ENCODE assay signal across 9 mouse cellular contexts in genomic region chr2:167697902-167698301, GRCm38 (mm10). TPM values are rescaled to one million over a fixed set of nuclear protein-coding genes. Genes with fewer than 3 reads are reported as not detected.
DNase-seq lines count a peak whose midpoint lies in the region; ATAC-seq and TF ChIP-seq lines count a peak whose summit lies in the region.
"Had no signal": no experiment of that assay in that cellular context is flagged by ENCODE, and none has a peak within 500 bp of the region (broad histone marks: within the 10 kb centered on the region; RNA-seq: fewer than 3 reads in every experiment).

No protein-coding gene starts in this region.

- H3K36me3 ChIP-seq in liver, embryonic 15.5 days (replicated peaks): peaks cover 4% of the 10 kb centered on the region; the same call in 1 of the 2 replicates
- H3K36me3 ChIP-seq in forebrain, embryonic 11.5 days (ENCODE audit: control insufficient read depth, insufficient read depth, low read length): no peaks in the 10 kb centered on the region

- H3K9me3 ChIP-seq in liver, embryonic 15.5 days (replicated peaks): no peaks in the 10 kb centered on the region
- no peaks in the 10 kb centered on the region for H3K9me3 ChIP-seq in forebrain, embryonic 11.5 days (ENCODE audit: control insufficient read depth, low read length)

- intact Hi-C loops in left cerebral cortex, postnatal 14 days (cut with DNase I): no loop called here

- peaks cover 42% of the 10 kb centered on the region for H3K4me1 ChIP-seq in bone marrow macrophage, adult 2 months (ENCODE audit: control insufficient read depth, insufficient read depth, low read length)
- peaks cover 30% of the 10 kb centered on the region for H3K4me1 ChIP-seq in liver, embryonic 15.5 days (replicated peaks)
- no peaks in the 10 kb centered on the region for H3K4me1 ChIP-seq in forebrain, embryonic 11.5 days (replicated peaks; ENCODE audit: control insufficient read depth, insufficient read depth, low read length)

- H3K27ac ChIP-seq in bone marrow macrophage, adult 2 months (ENCODE audit: insufficient read depth, low read depth, low read length): peak overlapping the region; percentile 88
- H3K27ac ChIP-seq in liver, embryonic 15.5 days (replicated peaks): peak overlapping the region; percentile 67
- no peak overlapping the region for H3K27ac ChIP-seq in forebrain, embryonic 11.5 days (ENCODE audit: low read depth, low read length)

- ATAC-seq in liver, embryonic 15.5 days (ENCODE audit: insufficient read depth): peak; percentile 63
- no peak for ATAC-seq in forebrain, embryonic 11.5 days (replicated peaks; ENCODE audit: low FRiP score)

- DNase-seq in CD8-positive naive resting alpha-beta T cell, adult 2 months (ENCODE audit: low read depth in 2 of 2, low spot score in 2 of 2): peak; percentile 52 to 66
- peak; percentile 60 for DNase-seq in heart, postnatal 4 days
- peak; percentile 28 to 56 for DNase-seq in spleen, postnatal 10 days (ENCODE audit: low spot score in 2 of 2)
- no peak for DNase-seq in left cerebral cortex, adult 18-20 months (ENCODE audit: low spot score in 2 of 2)
- DNase-seq in forebrain, embryonic 11.5 days (ENCODE audit: low spot score): no peak
- no peak for DNase-seq in left cerebral cortex, postnatal 14 days (ENCODE audit: low spot score in 2 of 2)

- peak overlapping the region; percentile 48 for H3K4me2 ChIP-seq in liver, embryonic 15.5 days
- H3K4me2 ChIP-seq in forebrain, embryonic 11.5 days (ENCODE audit: low read depth, low read length, severe bottlenecking): no peak overlapping the region

- TF ChIP-seq POLR2A in bone marrow macrophage, adult 2 months (IDR thresholded peaks at IDR 0.05; ENCODE audit: borderline replicate concordance, low read depth, low read length): no peak

- TF ChIP-seq CTCF in bone marrow macrophage, adult 2 months (IDR thresholded peaks at IDR 0.05; ENCODE audit: low read depth, low read length): no peak

- peak overlapping the region; percentile 43 for H3K4me3 ChIP-seq in bone marrow macrophage, adult 2 months (ENCODE audit: insufficient read depth, low read length)
- peak overlapping the region; percentile 15 for H3K4me3 ChIP-seq in liver, embryonic 15.5 days (replicated peaks)
- no peak overlapping the region for H3K4me3 ChIP-seq in forebrain, embryonic 11.5 days (ENCODE audit: low read depth, low read length)

- no peaks in the 10 kb centered on the region for H3K27me3 ChIP-seq in liver, embryonic 15.5 days
- no peaks in the 10 kb centered on the region for H3K27me3 ChIP-seq in forebrain, embryonic 11.5 days (ENCODE audit: control insufficient read depth, insufficient read depth, low read length)

- peak overlapping the region; percentile 21; the same call in 1 of the 2 replicates for H3K9ac ChIP-seq in liver, embryonic 15.5 days
- no peak overlapping the region for H3K9ac ChIP-seq in forebrain, embryonic 11.5 days (ENCODE audit: low read length)

- 8% methylated on average over 5 of the region's 5 CpGs for WGBS in liver, embryonic 15.5 days (ENCODE audit: insufficient replicate concordance)
- 72% methylated on average over 5 of the region's 5 CpGs for WGBS in forebrain, embryonic 11.5 days

RNA-seq across cellular contexts. Expression of gene Tmem189, which starts 8.3 kb away (rescaled TPM):
- 129 and 138 TPM in 2 replicates for polyA plus RNA-seq in bone marrow macrophage, adult 2 months (2012; ENCODE audit: insufficient read depth, insufficient read length, missing spikeins)
- 10 to 100 TPM; 41.1 to 41.6 TPM for total RNA-seq in heart, postnatal 4 days (2021)
- 17.4 and 18.2 TPM in 2 replicates for polyA plus RNA-seq in liver, embryonic 15.5 days (2015; fragmentation: Nextera tagmentation; extraction: Ambion mirVana)
- total RNA-seq in left cerebral cortex, adult 18-20 months (2021): 10 to 100 TPM; 43.3 to 44.4 TPM
- 35.1 and 39.2 TPM in 2 replicates for polyA plus RNA-seq in forebrain, embryonic 11.5 days (2014; fragmentation: Nextera tagmentation; extraction: Ambion mirVana)
- total RNA-seq in left cerebral cortex, postnatal 14 days (2021): 10 to 100 TPM; 54.6 to 58.5 TPM

RNA-seq across cellular contexts. Expression of gene Cebpb, which starts 9.2 kb away (rescaled TPM):
- polyA plus RNA-seq in bone marrow macrophage, adult 2 months (2012; ENCODE audit: insufficient read depth, insufficient read length, missing spikeins): 109 and 122 TPM in 2 replicates
- total RNA-seq in heart, postnatal 4 days (2021): 10 to 100 TPM; 15.9 to 16.6 TPM
- polyA plus RNA-seq in liver, embryonic 15.5 days (2015; fragmentation: Nextera tagmentation; extraction: Ambion mirVana): 13.0 and 14.0 TPM in 2 replicates
- total RNA-seq in left cerebral cortex, adult 18-20 months (2021): 10 to 100 TPM; 15.9 to 17.3 TPM
- polyA plus RNA-seq in forebrain, embryonic 11.5 days (2014; fragmentation: Nextera tagmentation; extraction: Ambion mirVana): 1.7 and 2.6 TPM in 2 replicates
- total RNA-seq in left cerebral cortex, postnatal 14 days (2021): 10 to 100 TPM; 12.6 to 13.4 TPM

RNA-seq across cellular contexts. Expression of gene Gm20431, which starts 36.6 kb away (rescaled TPM):
- polyA plus RNA-seq in bone marrow macrophage, adult 2 months (2012; ENCODE audit: insufficient read depth, insufficient read length, missing spikeins): 13.5 and 19.6 TPM in 2 replicates
- 10 to 100 TPM; 23.0 to 26.1 TPM for total RNA-seq in heart, postnatal 4 days (2021)
- polyA plus RNA-seq in liver, embryonic 15.5 days (2015; fragmentation: Nextera tagmentation; extraction: Ambion mirVana): 0.63 TPM in 1 of 2 replicates, not detected in the other
- 10 to 100 TPM; 32.2 to 33.5 TPM for total RNA-seq in left cerebral cortex, adult 18-20 months (2021)
- 6.6 and 15.1 TPM in 2 replicates for polyA plus RNA-seq in forebrain, embryonic 11.5 days (2014; fragmentation: Nextera tagmentation; extraction: Ambion mirVana)
- total RNA-seq in left cerebral cortex, postnatal 14 days (2021): 10 to 100 TPM; 63.3 to 65.1 TPM
- polyA plus RNA-seq: cortical plate, adult 2 months had no signal

Comparison
In these comparisons a context has a peak if more than half of its experiments do, and no peak if none do; other contexts are left out.
1. DNase-seq: peak in CD8-positive naive resting alpha-beta T cell, adult 2 months (2 of 2), heart, postnatal 4 days (single experiment) and spleen, postnatal 10 days (2 of 2); none in left cerebral cortex, adult 18-20 months (0 of 2), forebrain, embryonic 11.5 days (single experiment) and left cerebral cortex, postnatal 14 days (0 of 2).